Mouse (Mus musculus) midbrain, embryonic 16.5 days (tissue): ENCODE measurements around the gene Sult2b1. TPM values are rescaled to one million over a fixed set of nuclear protein-coding genes. Genes with fewer than 3 reads are reported as not detected.
A peak's percentile ranks its signal among the peaks of the same experiment; 100 is the strongest.

ENCODE experiments used
- ATAC-seq: fragments of 200-750 bp; cut with Nextera tagmentation; 2 replicates; pipeline ENCODE4 v1.8.0; 2017; ENCODE audit warnings: moderate TSS enrichment
- H3K27ac ChIP-seq: fragments of 300-500 bp; sonication (generic); 2 replicates; pipeline ENCODE4 v1.5.1; 2014; ENCODE audit warnings: mild to moderate bottlenecking, low read length, mixed read lengths
- H3K27me3 ChIP-seq: fragments of 300-500 bp; sonication (generic); 2 replicates; pipeline ENCODE4 v1.6.1; 2014; ENCODE audit warnings: low read depth, low read length, mixed read lengths; ENCODE audit not compliant: control insufficient read depth, insufficient read depth
- H3K36me3 ChIP-seq: fragments of 300-500 bp; sonication (generic); 2 replicates; pipeline ENCODE4 v1.6.1; 2014; ENCODE audit warnings: mild to moderate bottlenecking, low read length, moderate library complexity, mixed read lengths; ENCODE audit not compliant: control insufficient read depth, insufficient read depth
- H3K4me1 ChIP-seq: fragments of 300-500 bp; sonication (generic); 2 replicates; pipeline ENCODE4 v1.6.1; 2014; ENCODE audit warnings: mild to moderate bottlenecking, low read length, mixed read lengths; ENCODE audit not compliant: control insufficient read depth, insufficient read depth
- H3K4me2 ChIP-seq: fragments of 300-500 bp; sonication (generic); 2 replicates; pipeline ENCODE4 v1.6.1; 2014; ENCODE audit warnings: mild to moderate bottlenecking, low read length, mixed read lengths
- H3K4me3 ChIP-seq: fragments of 300-500 bp; sonication (generic); 2 replicates; pipeline ENCODE4 v1.5.1; 2014; ENCODE audit warnings: low read depth, mild to moderate bottlenecking, low read length, moderate library complexity, mixed read lengths
- H3K9ac ChIP-seq: fragments of 300-500 bp; sonication (generic); 2 replicates; pipeline ENCODE4 v1.6.1; 2014; ENCODE audit warnings: low read depth, low read length, mixed read lengths
- H3K9me3 ChIP-seq: fragments of 300-500 bp; sonication (generic); replicated peaks from 2 replicates; pipeline ENCODE4 v1.6.1; 2014; ENCODE audit warnings: mild to moderate bottlenecking, low read length, mixed read lengths; ENCODE audit not compliant: control insufficient read depth, poor library complexity, severe bottlenecking
- WGBS: fragments of 180-500 bp; shearing (Covaris S2); extraction: QIAGEN DNeasy Blood & Tissue Kit; methylation state at CpG from one replicate; pipeline ENCODE4 v1.1.7; 2014; 5-methylcytosine and 5-hydroxymethylcytosine counted together
- polyA plus RNA-seq: library from polyadenylated mRNA; unstranded; fragments of >200 nt; fragmentation: Nextera tagmentation; extraction: Ambion mirVana; gene quantifications from 2 replicates; pipeline ENCODE4 v1.2.1, GENCODE M21; 2015

Gene Sult2b1
- polyA plus RNA-seq, 1 experiment from 2014 or later, result 6.4 TPM

DNA sequence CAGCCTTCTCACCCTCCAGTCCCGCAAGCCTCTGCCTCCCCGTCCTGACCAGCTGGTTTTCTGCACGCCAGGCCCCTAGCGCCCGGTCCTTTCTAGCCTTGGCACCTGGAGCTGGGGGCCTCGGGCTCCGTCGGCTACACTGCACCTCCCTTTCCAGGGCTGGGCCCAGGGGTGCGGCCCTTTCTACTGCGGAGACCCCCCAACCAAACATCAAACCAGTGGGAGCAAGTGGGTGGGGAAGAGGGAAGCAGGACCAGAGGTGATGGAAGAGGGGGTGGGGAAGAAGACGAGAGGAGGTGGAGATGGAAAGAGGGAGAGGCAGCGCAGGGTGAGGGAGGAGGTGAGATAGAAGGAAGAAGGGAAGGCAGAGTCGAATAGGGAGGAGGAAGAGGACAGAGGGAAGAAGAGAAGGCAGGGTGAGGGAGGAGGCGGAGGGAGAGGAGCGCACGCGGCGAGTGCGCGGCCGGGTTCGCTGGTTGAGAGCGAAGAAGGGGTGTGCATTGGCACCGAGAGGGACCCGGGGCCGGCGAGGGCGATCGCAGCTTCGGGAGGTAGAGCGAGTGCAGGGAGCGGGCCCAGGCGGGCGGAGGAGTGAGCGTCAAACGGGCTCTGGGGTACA is 84.8 kb downstream of the Sult2b1 start, which contains the start of gene Car11:
TSS of gene Car11 (plus strand) at position 321 of the 619 bp plus-strand sequence.
- H3K9ac ChIP-seq, result peak within 1 kb of the TSS; percentile 78
- H3K4me1 ChIP-seq, result peaks cover 36% of the 10 kb centered on the region
- H3K36me3 ChIP-seq, result no peaks in the 10 kb centered on the region
- H3K9me3 ChIP-seq, result no peaks in the 10 kb centered on the region
- ATAC-seq, result peak; percentile 9
- WGBS, result 1% methylated on average over 34 of the region's 36 CpGs
- H3K4me3 ChIP-seq, result peak within 1 kb of the TSS; percentile 59
- H3K27ac ChIP-seq, result peak within 1 kb of the TSS; percentile 87
- H3K4me2 ChIP-seq, result peak within 1 kb of the TSS; percentile 81
- H3K27me3 ChIP-seq, result peaks cover 3% of the 10 kb centered on the region; the same call in 1 of the 2 replicates

DNA sequence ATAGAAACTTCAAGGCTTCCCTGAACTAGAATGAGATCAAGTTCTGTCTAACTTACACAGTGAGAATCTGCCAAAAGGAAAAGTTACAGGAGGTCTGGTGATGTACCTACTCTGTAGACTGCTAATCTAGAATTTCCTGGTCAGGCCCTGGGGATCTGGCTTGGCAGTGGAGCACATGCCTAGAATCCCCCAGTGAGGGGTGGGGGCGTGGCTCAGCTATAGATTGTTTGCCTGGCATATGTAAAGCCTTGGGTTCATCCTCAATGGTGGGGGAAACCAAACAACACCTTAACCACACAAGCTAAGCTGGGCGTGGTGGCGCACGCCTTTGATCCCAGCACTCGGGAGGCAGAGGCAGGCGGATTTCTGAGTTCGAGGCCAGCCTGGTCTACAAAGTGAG is 86.6 kb downstream of the Sult2b1 start:
- H3K9me3 ChIP-seq, result no peaks in the 10 kb centered on the region
- H3K27ac ChIP-seq, result no peak overlapping the region
- H3K27me3 ChIP-seq, result peaks cover 3% of the 10 kb centered on the region; the same call in 1 of the 2 replicates
- 83% methylated on average over 6 of the region's 7 CpGs for WGBS
- no peaks in the 10 kb centered on the region for H3K36me3 ChIP-seq
- no peak overlapping the region for H3K9ac ChIP-seq
- H3K4me2 ChIP-seq, result no peak overlapping the region
- no peak for ATAC-seq
- H3K4me1 ChIP-seq, result peaks cover 25% of the 10 kb centered on the region
- H3K4me3 ChIP-seq, result no peak overlapping the region

GRCm38 (mm10) chr7:45695098-45695497 is 89.4 kb downstream of the Sult2b1 start:
- ATAC-seq, result no peak
- Histone ChIP-seq H3K27me3 (peaks cover 3% of the 10 kb centered on the region; the same call in 1 of the 2 replicates), H3K4me1 (peaks cover 8% of the 10 kb centered on the region), H3K9ac (no peak overlapping the region), H3K9me3 (no peaks in the 10 kb centered on the region), H3K4me3 (no peak overlapping the region), H3K36me3 (no peaks in the 10 kb centered on the region), H3K27ac (no peak overlapping the region), H3K4me2 (no peak overlapping the region)
- WGBS, result 19% methylated on average over 6 of the region's 6 CpGs

DNA sequence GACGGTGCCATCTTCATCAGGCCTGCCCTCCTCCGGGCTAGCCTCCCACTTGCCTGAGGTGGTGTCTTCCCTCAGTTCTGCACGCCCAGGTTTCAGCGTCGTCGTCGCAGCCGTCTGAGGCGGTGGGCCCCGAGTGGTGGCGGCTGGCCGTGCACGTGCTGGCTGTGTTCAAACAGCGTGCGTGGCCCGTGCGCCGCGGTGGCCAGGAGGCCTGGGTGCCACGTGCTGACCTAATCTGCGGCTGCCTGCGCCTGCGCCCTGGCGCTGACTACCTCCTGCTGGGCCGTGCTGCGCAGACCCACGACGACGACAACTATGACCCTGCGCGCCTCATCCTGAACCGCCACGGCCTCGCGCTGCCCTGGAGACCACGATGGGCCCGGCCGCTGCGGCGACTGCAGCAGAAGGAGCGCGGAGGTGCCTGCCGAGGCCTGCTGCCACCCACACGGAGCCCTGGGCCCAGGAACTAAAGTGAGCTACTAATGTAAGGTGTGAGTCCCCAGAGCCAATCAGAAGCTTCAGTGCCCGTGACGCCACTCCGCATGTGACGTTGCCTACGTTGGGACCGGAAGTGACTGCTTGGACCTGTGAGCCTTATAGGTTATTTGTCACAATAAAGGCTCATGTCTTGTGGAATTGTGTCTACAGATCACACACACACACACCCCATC is 90.4 kb downstream of the Sult2b1 start, which contains the start of gene Sec1:
TSS of gene Sec1 (minus strand) at position 482 of the 671 bp plus-strand sequence.
- Histone ChIP-seq H3K27me3 (peaks cover 3% of the 10 kb centered on the region; the same call in 1 of the 2 replicates), H3K4me2 (no peak within 1 kb of the TSS), H3K4me1 (peaks cover 6% of the 10 kb centered on the region; the same call in 1 of the 2 replicates), H3K27ac (no peak within 1 kb of the TSS), H3K9ac (no peak within 1 kb of the TSS), H3K4me3 (no peak within 1 kb of the TSS), H3K36me3 (no peaks in the 10 kb centered on the region), H3K9me3 (no peaks in the 10 kb centered on the region)
- ATAC-seq, result no peak
- 93% methylated on average over 50 of the region's 50 CpGs for WGBS

DNA sequence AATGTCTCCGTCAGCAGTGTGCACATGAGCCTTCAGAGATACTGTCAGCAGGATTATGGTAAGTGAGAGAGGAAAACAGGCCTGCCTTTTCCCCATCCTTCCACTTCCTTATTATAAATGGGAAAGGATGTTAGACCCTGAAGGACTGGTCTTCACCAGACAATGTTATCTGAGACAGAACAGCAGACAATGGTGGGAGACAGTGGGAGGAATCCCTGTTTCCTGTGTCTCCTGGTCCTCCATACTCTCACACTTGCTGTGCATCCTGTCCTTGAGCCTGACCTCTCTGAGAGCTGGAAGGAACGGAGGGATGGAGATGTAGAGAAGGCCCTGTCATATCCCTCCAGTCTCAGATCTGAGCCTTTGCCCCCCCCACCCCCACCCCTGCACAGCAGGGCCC is 92.1 kb downstream of the Sult2b1 start:
- Histone ChIP-seq H3K27me3 (no peaks in the 10 kb centered on the region), H3K36me3 (no peaks in the 10 kb centered on the region), H3K9me3 (no peaks in the 10 kb centered on the region), H3K4me3 (no peak overlapping the region), H3K4me2 (no peak overlapping the region), H3K4me1 (no peaks in the 10 kb centered on the region), H3K9ac (no peak overlapping the region), H3K27ac (no peak overlapping the region)
- no peak for ATAC-seq
- WGBS, result 88% methylated on average over 2 of the region's 2 CpGs

GRCm38 (mm10) chr7:45689800-45690199 is 94.7 kb downstream of the Sult2b1 start:
- no peaks in the 10 kb centered on the region for H3K4me1 ChIP-seq
- H3K27me3 ChIP-seq, result no peaks in the 10 kb centered on the region
- no peak for ATAC-seq
- WGBS, result 74% methylated on average over 11 of the region's 11 CpGs
- H3K9ac ChIP-seq, result no peak overlapping the region
- no peak overlapping the region for H3K4me2 ChIP-seq
- no peak overlapping the region for H3K4me3 ChIP-seq
- no peak overlapping the region for H3K27ac ChIP-seq
- no peaks in the 10 kb centered on the region for H3K9me3 ChIP-seq
- no peaks in the 10 kb centered on the region for H3K36me3 ChIP-seq

GRCm38 (mm10) chr7:45689099-45689498 is 95.4 kb downstream of the Sult2b1 start:
- Histone ChIP-seq H3K27ac (no peak overlapping the region), H3K27me3 (no peaks in the 10 kb centered on the region), H3K36me3 (no peaks in the 10 kb centered on the region), H3K4me1 (no peaks in the 10 kb centered on the region), H3K4me3 (no peak overlapping the region), H3K9me3 (no peaks in the 10 kb centered on the region), H3K4me2 (no peak overlapping the region), H3K9ac (no peak overlapping the region)
- no peak for ATAC-seq
- WGBS, result 69% methylated on average over 6 of the region's 6 CpGs

- no peaks in the 10 kb centered on the region for H3K36me3 ChIP-seq
- no peak for ATAC-seq
- H3K9me3 ChIP-seq, result no peaks in the 10 kb centered on the region
- no peak overlapping the region for H3K9ac ChIP-seq
- no peak overlapping the region for H3K4me2 ChIP-seq
- no peaks in the 10 kb centered on the region for H3K27me3 ChIP-seq
- WGBS, result 67% methylated on average over 3 of the region's 3 CpGs
- peaks cover 3% of the 10 kb centered on the region; the same call in 1 of the 2 replicates for H3K4me1 ChIP-seq
- no peak overlapping the region for H3K27ac ChIP-seq
- H3K4me3 ChIP-seq, result no peak overlapping the region
These were observed 97.6 kb downstream of the Sult2b1 start for GRCm38 (mm10) chr7:45686841-45687240.

DNA sequence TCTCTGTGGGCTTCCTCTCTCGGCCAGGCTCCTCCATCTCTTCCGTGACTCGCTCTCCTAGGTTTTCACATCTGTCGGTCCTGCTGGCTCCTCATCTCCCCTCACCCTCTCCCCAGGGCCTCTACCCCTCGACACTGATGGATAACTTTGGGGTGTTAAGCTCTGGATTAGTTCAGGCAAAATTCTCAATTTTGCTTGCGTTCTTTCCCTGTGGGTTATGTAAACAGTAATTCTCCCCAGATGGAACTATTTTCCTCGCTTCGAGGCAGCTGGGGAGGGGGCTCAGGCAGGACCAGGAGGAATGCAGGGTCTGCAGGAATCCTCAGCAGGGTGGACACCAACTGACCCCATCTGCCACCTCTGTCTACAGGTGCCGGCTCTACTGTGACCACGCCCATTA is 98.7 kb downstream of the Sult2b1 start:
- 64% methylated on average over 10 of the region's 10 CpGs for WGBS
- Histone ChIP-seq H3K36me3 (no peaks in the 10 kb centered on the region), H3K9me3 (no peaks in the 10 kb centered on the region), H3K4me3 (no peak overlapping the region), H3K9ac (no peak overlapping the region), H3K4me2 (no peak overlapping the region), H3K27me3 (no peaks in the 10 kb centered on the region), H3K4me1 (peaks cover 3% of the 10 kb centered on the region; the same call in 1 of the 2 replicates), H3K27ac (no peak overlapping the region)
- ATAC-seq, result no peak
